Mouse (Mus musculus) thymus, adult 2 months (tissue): ENCODE data around the gene Syt8. TPM values are rescaled to one million over a fixed set of nuclear protein-coding genes. Genes with fewer than 3 reads are reported as not detected.

Experiments used
- DNase-seq: peaks from one replicate; pipeline ENCODE4 v3.0.0; 2021
- H3K27ac ChIP-seq: fragments of 200-500 bp; 2 replicates; pipeline ENCODE4 v1.5.1; 2012; ENCODE audit warnings: low read length, control low read depth; ENCODE audit not compliant: control insufficient read depth, insufficient read depth
- H3K27me3 ChIP-seq: fragments of 200-500 bp; 2 replicates; pipeline ENCODE4 v1.6.1; 2012; ENCODE audit warnings: mild to moderate bottlenecking, low read length, moderate library complexity, mixed read lengths; ENCODE audit not compliant: control insufficient read depth, insufficient read depth
- H3K36me3 ChIP-seq: fragments of 200-500 bp; 2 replicates; pipeline ENCODE4 v1.6.1; 2012; ENCODE audit warnings: mild to moderate bottlenecking, low read length, moderate library complexity; ENCODE audit not compliant: control insufficient read depth, insufficient read depth
- H3K4me1 ChIP-seq: fragments of 200-500 bp; replicated peaks from 2 replicates; pipeline ENCODE4 v1.6.1; 2012; ENCODE audit warnings: low read length; ENCODE audit not compliant: control insufficient read depth, insufficient read depth
- H3K4me3 ChIP-seq: fragments of 200-500 bp; 2 replicates; pipeline ENCODE4 v1.5.1; 2012; ENCODE audit warnings: mild to moderate bottlenecking, low read length, control low read depth, moderate library complexity; ENCODE audit not compliant: control insufficient read depth, insufficient read depth
- CTCF ChIP-seq: fragments of 200-500 bp; IDR thresholded peaks from 2 replicates; pipeline ENCODE4 v1.5.1; 2012; ENCODE audit warnings: mild to moderate bottlenecking, control low read depth, low read length, moderate library complexity, borderline replicate concordance; ENCODE audit not compliant: control insufficient read depth, poor library complexity, insufficient read depth; ENCODE audit errors: extremely low read depth
- POLR2A ChIP-seq: fragments of 200-500 bp; IDR thresholded peaks from 2 replicates; pipeline ENCODE4 v1.6.1; 2012; ENCODE audit warnings: mild to moderate bottlenecking, low read length, control low read depth, moderate library complexity; ENCODE audit not compliant: control insufficient read depth, poor library complexity, insufficient read depth; ENCODE audit errors: extremely low read depth
- WGBS: fragments of 180-500 bp; shearing (Covaris S2); methylation state at CpG from one replicate; pipeline ENCODE4 v1.1.7; 2018; 5-methylcytosine and 5-hydroxymethylcytosine counted together
- polyA plus RNA-seq: library from polyadenylated mRNA; depleted of rRNA; stranded (reverse); fragments of >200 nt; gene quantifications from 2 replicates; pipeline ENCODE4 v1.2.3, GENCODE M21; 2012; rRNA removed

Gene Syt8
- polyA plus RNA-seq, 1 experiment, result 2.2 TPM

DNA sequence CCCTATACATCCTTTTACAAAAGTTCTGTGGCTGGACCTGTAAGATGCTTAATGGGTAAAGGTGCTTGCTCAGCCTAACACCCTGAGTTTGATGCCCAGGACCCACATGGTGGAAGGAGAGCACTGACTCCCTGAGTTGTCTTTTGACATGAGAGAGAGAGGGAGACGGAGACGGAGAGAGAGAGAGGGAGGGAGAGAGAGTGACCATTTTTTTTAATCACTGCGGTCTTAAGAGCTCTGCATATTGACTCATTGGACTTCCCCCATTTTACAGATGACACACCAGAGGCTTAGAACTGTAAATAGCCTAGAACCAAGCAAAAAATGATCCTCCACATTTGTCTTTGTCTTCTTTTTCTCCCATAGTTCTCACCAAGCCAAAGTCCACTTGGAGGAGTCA lies 53.4 kb downstream of the Syt8 start:
- no peak overlapping the region for H3K27ac ChIP-seq
- DNase-seq, result no peak
- H3K4me1 ChIP-seq, result no peaks in the 10 kb centered on the region
- H3K27me3 ChIP-seq, result no peaks in the 10 kb centered on the region
- H3K36me3 ChIP-seq, result peaks cover 83% of the 10 kb centered on the region
- H3K4me3 ChIP-seq, result no peak overlapping the region
- WGBS, result 89% methylated on average over 3 of the region's 3 CpGs
- no peak for TF ChIP-seq CTCF
- no peak for TF ChIP-seq POLR2A

Other genes with a start within 250 kb of the Syt8 start
- gene Gm10153, start 244.5 kb upstream of the Syt8 start, polyA plus RNA-seq, result not detected in 2 replicates
- not detected in 2 replicates for gene Krtap5-3, start 233.5 kb upstream of the Syt8 start, polyA plus RNA-seq
- gene Gm7579, start 223.0 kb upstream of the Syt8 start, polyA plus RNA-seq, result not detected in 2 replicates
- gene Krtap5-5, start 204.9 kb upstream of the Syt8 start, polyA plus RNA-seq, result not detected in 2 replicates
- 0.19 TPM in 1 of 2 replicates, not detected in the other for gene Gm40460, start 193.8 kb upstream of the Syt8 start, polyA plus RNA-seq
- gene Gm2431, start 176.5 kb upstream of the Syt8 start, polyA plus RNA-seq, result not detected in 2 replicates
- gene Gm4559, start 160.5 kb upstream of the Syt8 start, polyA plus RNA-seq, result not detected in 2 replicates
- gene Krtap5-1, start 137.7 kb upstream of the Syt8 start, polyA plus RNA-seq, result not detected in 2 replicates
- not detected in 2 replicates for gene Krtap5-4, start 131.3 kb upstream of the Syt8 start, polyA plus RNA-seq
- gene Ifitm10, start 61.1 kb upstream of the Syt8 start, polyA plus RNA-seq, result 10.8 and 14.8 TPM in 2 replicates
- gene Gm49369, start 52.2 kb upstream of the Syt8 start, polyA plus RNA-seq, result 0.23 and 0.31 TPM in 2 replicates
- 762 and 992 TPM in 2 replicates for gene Ctsd, start 46.8 kb upstream of the Syt8 start, polyA plus RNA-seq
- gene Tnni2, start 7.0 kb downstream of the Syt8 start, polyA plus RNA-seq, result 3.2 and 4.3 TPM in 2 replicates
- gene Lsp1, start 26.0 kb downstream of the Syt8 start, polyA plus RNA-seq, result 507 and 626 TPM in 2 replicates
- 1.1 and 2.2 TPM in 2 replicates for gene Tnnt3, start 64.0 kb downstream of the Syt8 start, polyA plus RNA-seq
- 16.7 and 21.3 TPM in 2 replicates for gene Mrpl23, start 97.8 kb downstream of the Syt8 start, polyA plus RNA-seq
- gene Igf2, start 232.0 kb downstream of the Syt8 start, polyA plus RNA-seq, result 7.5 and 13.8 TPM in 2 replicates
- gene Gm49394, start 235.1 kb downstream of the Syt8 start, polyA plus RNA-seq, result 0.04 and 0.11 TPM in 2 replicates